Mouse (Mus musculus): Measurements from ENCODE around the gene Abcc4. TPM values are rescaled to one million over a fixed set of nuclear protein-coding genes. Genes with fewer than 3 reads are reported as not detected.

Gene Abcc4
- polyA plus RNA-seq, 1 experiment from 2014 or later: 4.5 TPM

GRCm38 (mm10) chr14:118490525-118490924 is 215.5 kb downstream of the Abcc4 start:
- 82% methylated on average over 7 of the region's 7 CpGs for WGBS
- no peak for DNase-seq (ENCODE audit: low spot score)
- Histone ChIP-seq H3K9me3 (ENCODE audit: control insufficient read depth, low read length) (no peaks in the 10 kb centered on the region), H3K27ac (ENCODE audit: low read depth, low read length) (no peak overlapping the region), H3K4me1 (replicated peaks; ENCODE audit: control insufficient read depth, insufficient read depth, low read length) (no peaks in the 10 kb centered on the region), H3K4me2 (no peak overlapping the region), H3K27me3 (replicated peaks; ENCODE audit: control insufficient read depth, insufficient read depth, low read length) (no peaks in the 10 kb centered on the region), H3K9ac (ENCODE audit: low read depth, low read length) (no peak overlapping the region), H3K4me3 (ENCODE audit: low read depth, low read length) (no peak overlapping the region), H3K36me3 (ENCODE audit: control insufficient read depth, insufficient read depth, low read length) (no peaks in the 10 kb centered on the region)
- no peak for ATAC-seq (replicated peaks; ENCODE audit: low FRiP score)

- H3K36me3 ChIP-seq (ENCODE audit: control insufficient read depth, insufficient read depth, low read length): no peaks in the 10 kb centered on the region
- DNase-seq (ENCODE audit: low spot score) (no peak), ATAC-seq (replicated peaks; ENCODE audit: low FRiP score) (no peak)
- no peak overlapping the region for H3K27ac ChIP-seq (ENCODE audit: low read depth, low read length)
- H3K4me1 ChIP-seq (replicated peaks; ENCODE audit: control insufficient read depth, insufficient read depth, low read length): no peaks in the 10 kb centered on the region
- H3K4me2 ChIP-seq: no peak overlapping the region
- H3K27me3 ChIP-seq (replicated peaks; ENCODE audit: control insufficient read depth, insufficient read depth, low read length): no peaks in the 10 kb centered on the region
- WGBS: 75% methylated on average over 11 of the region's 11 CpGs
- H3K4me3 ChIP-seq (ENCODE audit: low read depth, low read length): no peak overlapping the region
- H3K9me3 ChIP-seq (ENCODE audit: control insufficient read depth, low read length): no peaks in the 10 kb centered on the region
- H3K9ac ChIP-seq (ENCODE audit: low read depth, low read length): no peak overlapping the region
Observed at GRCm38 (mm10) chr14:118486349-118486748, 219.7 kb downstream of the Abcc4 start.

- Histone ChIP-seq H3K27me3 (replicated peaks; ENCODE audit: control insufficient read depth, insufficient read depth, low read length) (no peaks in the 10 kb centered on the region), H3K9me3 (ENCODE audit: control insufficient read depth, low read length) (no peaks in the 10 kb centered on the region), H3K36me3 (ENCODE audit: control insufficient read depth, insufficient read depth, low read length) (no peaks in the 10 kb centered on the region), H3K9ac (ENCODE audit: low read depth, low read length) (no peak overlapping the region), H3K4me1 (replicated peaks; ENCODE audit: control insufficient read depth, insufficient read depth, low read length) (no peaks in the 10 kb centered on the region), H3K27ac (ENCODE audit: low read depth, low read length) (no peak overlapping the region), H3K4me2 (no peak overlapping the region), H3K4me3 (ENCODE audit: low read depth, low read length) (no peak overlapping the region)
- ATAC-seq (replicated peaks; ENCODE audit: low FRiP score) (no peak), DNase-seq (ENCODE audit: low spot score) (no peak)
- 89% methylated on average over 6 of the region's 6 CpGs for WGBS
Observed at GRCm38 (mm10) chr14:118485646-118486045, 220.4 kb downstream of the Abcc4 start.

- H3K27ac ChIP-seq (ENCODE audit: low read depth, low read length): no peak overlapping the region
- H3K4me3 ChIP-seq (ENCODE audit: low read depth, low read length): no peak overlapping the region
- no peaks in the 10 kb centered on the region for H3K36me3 ChIP-seq (ENCODE audit: control insufficient read depth, insufficient read depth, low read length)
- no peaks in the 10 kb centered on the region for H3K27me3 ChIP-seq (replicated peaks; ENCODE audit: control insufficient read depth, insufficient read depth, low read length)
- WGBS: 81% methylated on average over 5 of the region's 5 CpGs
- no peak overlapping the region for H3K9ac ChIP-seq (ENCODE audit: low read depth, low read length)
- DNase-seq (ENCODE audit: low spot score) (no peak), ATAC-seq (replicated peaks; ENCODE audit: low FRiP score) (no peak)
- no peak overlapping the region for H3K4me2 ChIP-seq
- no peaks in the 10 kb centered on the region for H3K4me1 ChIP-seq (replicated peaks; ENCODE audit: control insufficient read depth, insufficient read depth, low read length)
- H3K9me3 ChIP-seq (ENCODE audit: control insufficient read depth, low read length): no peaks in the 10 kb centered on the region
Observed at GRCm38 (mm10) chr14:118482320-118482719, 223.7 kb downstream of the Abcc4 start.

- H3K36me3 ChIP-seq (ENCODE audit: control insufficient read depth, insufficient read depth, low read length): no peaks in the 10 kb centered on the region
- H3K9ac ChIP-seq (ENCODE audit: low read depth, low read length): no peak overlapping the region
- ATAC-seq (replicated peaks; ENCODE audit: low FRiP score): no peak
- DNase-seq (ENCODE audit: low spot score): no peak
- H3K4me3 ChIP-seq (ENCODE audit: low read depth, low read length): no peak overlapping the region
- H3K27ac ChIP-seq (ENCODE audit: low read depth, low read length): no peak overlapping the region
- H3K9me3 ChIP-seq (ENCODE audit: control insufficient read depth, low read length): no peaks in the 10 kb centered on the region
- no peaks in the 10 kb centered on the region for H3K4me1 ChIP-seq (replicated peaks; ENCODE audit: control insufficient read depth, insufficient read depth, low read length)
- H3K4me2 ChIP-seq: no peak overlapping the region
- 71% methylated on average over 5 of the region's 5 CpGs for WGBS
- H3K27me3 ChIP-seq (replicated peaks; ENCODE audit: control insufficient read depth, insufficient read depth, low read length): no peaks in the 10 kb centered on the region
Observed at GRCm38 (mm10) chr14:118481779-118482178, 224.2 kb downstream of the Abcc4 start.

GRCm38 (mm10) chr14:118476329-118476728 is 229.7 kb downstream of the Abcc4 start:
- DNase-seq (ENCODE audit: low spot score) (no peak), ATAC-seq (replicated peaks; ENCODE audit: low FRiP score) (no peak)
- no peak overlapping the region for H3K4me3 ChIP-seq (ENCODE audit: low read depth, low read length)
- no peak overlapping the region for H3K27ac ChIP-seq (ENCODE audit: low read depth, low read length)
- peaks cover 25% of the 10 kb centered on the region for H3K27me3 ChIP-seq (replicated peaks; ENCODE audit: control insufficient read depth, insufficient read depth, low read length)
- WGBS: 69% methylated on average over 3 of the region's 3 CpGs
- no peak overlapping the region for H3K9ac ChIP-seq (ENCODE audit: low read depth, low read length)
- peaks cover 3% of the 10 kb centered on the region; the same call in 1 of the 2 replicates for H3K4me1 ChIP-seq (replicated peaks; ENCODE audit: control insufficient read depth, insufficient read depth, low read length)
- no peaks in the 10 kb centered on the region for H3K36me3 ChIP-seq (ENCODE audit: control insufficient read depth, insufficient read depth, low read length)
- H3K4me2 ChIP-seq: no peak overlapping the region
- no peaks in the 10 kb centered on the region for H3K9me3 ChIP-seq (ENCODE audit: control insufficient read depth, low read length)

DNA sequence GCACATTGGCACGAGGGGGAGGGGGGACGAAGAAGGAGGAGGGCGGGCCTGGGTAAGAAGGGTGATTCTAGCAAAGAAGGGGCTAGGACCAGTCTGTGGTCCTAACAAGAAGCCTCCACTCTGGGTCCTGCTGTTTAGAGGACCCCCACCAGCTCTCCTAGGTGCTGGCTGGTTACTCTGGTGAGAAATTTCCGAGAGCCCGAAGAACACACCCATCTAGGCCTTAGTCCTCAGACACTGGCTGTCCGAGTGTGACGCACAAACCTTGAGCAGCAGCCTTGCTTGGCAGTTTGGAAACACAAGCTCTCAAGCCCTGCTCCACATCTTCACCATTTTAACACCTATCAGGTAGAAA is 230.9 kb downstream of the Abcc4 start:
- WGBS: 43% methylated on average over 7 of the region's 7 CpGs
- no peak overlapping the region for H3K9ac ChIP-seq (ENCODE audit: low read depth, low read length)
- no peak for ATAC-seq (replicated peaks; ENCODE audit: low FRiP score)
- peaks cover 25% of the 10 kb centered on the region for H3K27me3 ChIP-seq (replicated peaks; ENCODE audit: control insufficient read depth, insufficient read depth, low read length)
- H3K9me3 ChIP-seq (ENCODE audit: control insufficient read depth, low read length): no peaks in the 10 kb centered on the region
- no peak overlapping the region for H3K4me2 ChIP-seq
- no peak overlapping the region for H3K27ac ChIP-seq (ENCODE audit: low read depth, low read length)
- H3K36me3 ChIP-seq (ENCODE audit: control insufficient read depth, insufficient read depth, low read length): no peaks in the 10 kb centered on the region
- H3K4me1 ChIP-seq (replicated peaks; ENCODE audit: control insufficient read depth, insufficient read depth, low read length): peaks cover 3% of the 10 kb centered on the region; the same call in 1 of the 2 replicates
- DNase-seq (ENCODE audit: low spot score): no peak
- no peak overlapping the region for H3K4me3 ChIP-seq (ENCODE audit: low read depth, low read length)

GRCm38 (mm10) chr14:118474226-118475099 is 231.6 kb downstream of the Abcc4 start:
- ATAC-seq (replicated peaks; ENCODE audit: low FRiP score): no peak
- Histone ChIP-seq H3K27ac (ENCODE audit: low read depth, low read length) (no peak overlapping the region), H3K9me3 (ENCODE audit: control insufficient read depth, low read length) (no peaks in the 10 kb centered on the region), H3K4me2 (peak overlapping the region; percentile 80), H3K4me3 (ENCODE audit: low read depth, low read length) (peak overlapping the region; percentile 47), H3K9ac (ENCODE audit: low read depth, low read length) (no peak overlapping the region), H3K27me3 (replicated peaks; ENCODE audit: control insufficient read depth, insufficient read depth, low read length) (peaks cover 25% of the 10 kb centered on the region), H3K36me3 (ENCODE audit: control insufficient read depth, insufficient read depth, low read length) (no peaks in the 10 kb centered on the region), H3K4me1 (replicated peaks; ENCODE audit: control insufficient read depth, insufficient read depth, low read length) (peaks cover 3% of the 10 kb centered on the region; the same call in 1 of the 2 replicates)
- WGBS: 18% methylated on average over 26 of the region's 26 CpGs
- DNase-seq (ENCODE audit: low spot score): no peak

- under 1% methylated on average over 37 of the region's 37 CpGs for WGBS
- ATAC-seq (replicated peaks; ENCODE audit: low FRiP score) (no peak), DNase-seq (ENCODE audit: low spot score) (peak; percentile 57)
- no peak overlapping the region for H3K9ac ChIP-seq (ENCODE audit: low read depth, low read length)
- no peaks in the 10 kb centered on the region for H3K9me3 ChIP-seq (ENCODE audit: control insufficient read depth, low read length)
- peak overlapping the region; percentile 47 for H3K4me3 ChIP-seq (ENCODE audit: low read depth, low read length)
- H3K27ac ChIP-seq (ENCODE audit: low read depth, low read length): no peak overlapping the region
- H3K4me1 ChIP-seq (replicated peaks; ENCODE audit: control insufficient read depth, insufficient read depth, low read length): peaks cover 3% of the 10 kb centered on the region; the same call in 1 of the 2 replicates
- H3K4me2 ChIP-seq: peak overlapping the region; percentile 80
- peaks cover 25% of the 10 kb centered on the region for H3K27me3 ChIP-seq (replicated peaks; ENCODE audit: control insufficient read depth, insufficient read depth, low read length)
- no peaks in the 10 kb centered on the region for H3K36me3 ChIP-seq (ENCODE audit: control insufficient read depth, insufficient read depth, low read length)
Observed at GRCm38 (mm10) chr14:118473831-118474193, 232.2 kb downstream of the Abcc4 start.

All from liver, embryonic 11.5 days (tissue).